Mouse (Mus musculus) C2C12 (cell line): Measurements from ENCODE around the gene Cacna1i.

ENCODE experiments used
- CEBPB ChIP-seq: IDR thresholded peaks from one replicate; pipeline ENCODE4 v1.6.1; 2011; ENCODE audit warnings: low read depth, mild to moderate bottlenecking, control low read depth, moderate library complexity
- CTCF ChIP-seq: IDR thresholded peaks from one replicate; pipeline ENCODE4 v1.5.1; 2011; ENCODE audit not compliant: control insufficient read depth, insufficient read depth, insufficient read length
- FOSL1 ChIP-seq: IDR thresholded peaks from one replicate; pipeline ENCODE4 v1.8.0; 2011; ENCODE audit warnings: mild to moderate bottlenecking, low read length; ENCODE audit not compliant: poor library complexity, insufficient read depth, severe bottlenecking
- MAX ChIP-seq: IDR thresholded peaks from one replicate; pipeline ENCODE4 v1.6.1; 2011; ENCODE audit warnings: mild to moderate bottlenecking, control low read depth
- MYOD1 ChIP-seq: IDR thresholded peaks from one replicate; pipeline ENCODE4 v1.6.1; 2011; ENCODE audit warnings: low read depth; ENCODE audit not compliant: control insufficient read depth, insufficient read length
- USF1 ChIP-seq: IDR thresholded peaks from one replicate; pipeline ENCODE4 v1.6.1; 2011; ENCODE audit warnings: low read depth, mild to moderate bottlenecking, control low read depth, moderate library complexity

DNA sequence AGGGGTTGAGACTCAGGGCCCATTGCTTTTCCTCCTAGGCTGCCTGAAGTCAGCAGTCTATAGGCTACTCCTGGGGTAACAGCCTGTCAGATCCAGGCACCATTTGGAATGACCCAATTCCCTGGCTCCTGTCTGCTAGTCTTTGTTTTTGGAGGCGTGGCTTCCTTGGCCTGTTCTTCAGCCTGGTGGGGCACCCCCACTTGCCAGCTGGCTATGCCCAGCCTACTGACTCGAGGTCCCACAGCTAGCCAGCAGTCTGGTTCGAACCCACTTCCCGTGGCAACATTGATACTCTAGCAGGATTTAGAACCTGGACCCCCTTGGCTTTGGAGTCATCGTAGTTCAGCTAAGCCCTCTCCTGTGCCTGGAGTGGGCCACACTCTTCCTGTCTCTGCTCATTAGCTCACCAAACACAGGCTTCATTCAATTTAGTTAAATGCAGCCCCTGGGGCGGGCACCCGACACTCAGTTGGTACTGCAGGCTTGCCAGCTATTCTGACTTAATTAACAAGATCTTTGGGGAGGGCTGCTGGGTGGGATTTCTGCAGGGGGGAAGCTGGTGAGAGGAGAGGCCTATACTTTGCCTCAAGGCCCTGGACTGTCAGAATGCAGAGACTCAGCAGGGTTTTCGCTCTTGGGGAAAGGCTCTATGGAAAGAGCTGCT, 75.6 kb downstream of the Cacna1i start:
- TF ChIP-seq CTCF (no peak), USF1 (no peak), MYOD1 (no peak), CEBPB (no peak), MAX (no peak), FOSL1 (no peak)
